Mouse (Mus musculus): Measurements from ENCODE around the gene Il3.

GRCm38 (mm10) chr11:54292163-54292562 lies 25.1 kb upstream of the Il3 start:
- no peak for TF ChIP-seq POLR2A (IDR thresholded peaks at IDR 0.05; ENCODE audit: extremely low read depth, insufficient read depth, low read length)
- TF ChIP-seq CTCF (IDR thresholded peaks at IDR 0.05; ENCODE audit: extremely low read depth, insufficient read depth, low read length): no peak
